In the genomic region with DNA sequence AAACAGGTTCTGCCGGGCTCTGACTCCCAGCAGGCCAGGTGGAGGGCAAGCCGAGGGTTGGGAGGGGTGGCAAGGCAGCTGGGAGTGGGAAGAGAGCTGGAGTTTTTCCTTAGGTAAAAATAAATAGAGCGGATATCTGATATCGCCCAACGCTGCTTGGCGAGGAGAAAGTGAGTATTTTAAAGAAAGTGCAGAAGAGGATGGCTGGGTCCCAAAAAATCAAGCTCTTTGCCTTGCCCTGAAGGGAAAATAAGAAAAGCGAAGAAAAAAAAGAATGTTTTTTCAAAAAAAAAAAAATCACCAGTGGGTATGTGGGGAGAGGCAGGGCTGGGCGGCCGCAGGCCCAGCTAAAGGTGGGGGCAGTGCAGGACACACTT, we compare ENCODE assay signal across 9 mouse cellular contexts. TPM values are rescaled to one million over a fixed set of nuclear protein-coding genes. Genes with fewer than 3 reads are reported as not detected.
DNase-seq lines count a peak whose midpoint lies in the region; ATAC-seq and TF ChIP-seq lines count a peak whose summit lies in the region.
"Had no signal": no experiment of that assay in that cellular context is flagged by ENCODE, and none has a peak within 500 bp of the region (broad histone marks: within the 10 kb centered on the region; RNA-seq: fewer than 3 reads in every experiment).

No protein-coding gene starts in this region.

- H3K4me1 ChIP-seq in embryonic facial prominence, embryonic 14.5 days (ENCODE audit: control insufficient read depth, insufficient read depth, low read length) = peaks cover 12% of the 10 kb centered on the region
- peaks cover 14% of the 10 kb centered on the region for H3K4me1 ChIP-seq in intestine, embryonic 14.5 days (replicated peaks; ENCODE audit: control insufficient read depth, insufficient read depth, low read length)
- peaks cover 34% of the 10 kb centered on the region for H3K4me1 ChIP-seq in neural tube, embryonic 12.5 days

- DNase-seq in layer of hippocampus, adult 2 months (ENCODE audit: low spot score in 2 of 2) = no peak
- no peak for DNase-seq in layer of hippocampus, postnatal 25 days (ENCODE audit: extremely low spot score in 1 of 2, low spot score in 1 of 2)
- peak; percentile 46 for DNase-seq in embryonic facial prominence, embryonic 14.5 days (ENCODE audit: low spot score)
- DNase-seq in intestine, embryonic 14.5 days (ENCODE audit: low spot score) = peak; percentile 71
- DNase-seq in adrenal gland, adult 2 months = no peak
- DNase-seq in right cerebral cortex, postnatal 14 days = no peak
- no peak for DNase-seq in right cerebral cortex, adult 18-20 months

- 6% methylated on average over 9 of the region's 9 CpGs for WGBS in embryonic facial prominence, embryonic 14.5 days
- WGBS in intestine, embryonic 14.5 days = 10% methylated on average over 9 of the region's 9 CpGs
- 20% methylated on average over 9 of the region's 9 CpGs for WGBS in neural tube, embryonic 12.5 days

- H3K4me2 ChIP-seq in embryonic facial prominence, embryonic 14.5 days (ENCODE audit: low read depth, low read length) = peak overlapping the region; percentile 72
- H3K4me2 ChIP-seq in intestine, embryonic 14.5 days (ENCODE audit: low read length) = peak overlapping the region; percentile 78
- H3K4me2 ChIP-seq in neural tube, embryonic 12.5 days (replicated peaks) = peak overlapping the region; percentile 76

- 0 out of 2 replicates have a peak, but pooled peaks cover 4% of the 10 kb centered on the region for H3K36me3 ChIP-seq in embryonic facial prominence, embryonic 14.5 days (ENCODE audit: control insufficient read depth, insufficient read depth, low read length)
- no peaks in the 10 kb centered on the region for H3K36me3 ChIP-seq in intestine, embryonic 14.5 days (ENCODE audit: control insufficient read depth, insufficient read depth, low read length)
- H3K36me3 ChIP-seq in neural tube, embryonic 12.5 days = no peaks in the 10 kb centered on the region

- no peaks in the 10 kb centered on the region for H3K9me3 ChIP-seq in embryonic facial prominence, embryonic 14.5 days (ENCODE audit: control insufficient read depth, low read length)
- no peaks in the 10 kb centered on the region for H3K9me3 ChIP-seq in intestine, embryonic 14.5 days (ENCODE audit: control insufficient read depth, low read length)
- H3K9me3 ChIP-seq in neural tube, embryonic 12.5 days = no peaks in the 10 kb centered on the region

- TF ChIP-seq CTCF in layer of hippocampus, adult 2 months (conservative IDR thresholded peaks at IDR 0.05) = no peak

- no peaks in the 10 kb centered on the region for H3K27me3 ChIP-seq in embryonic facial prominence, embryonic 14.5 days (replicated peaks; ENCODE audit: control insufficient read depth, insufficient read depth, low read length)
- no peaks in the 10 kb centered on the region for H3K27me3 ChIP-seq in intestine, embryonic 14.5 days (replicated peaks; ENCODE audit: control insufficient read depth, insufficient read depth, low read length)
- no peaks in the 10 kb centered on the region for H3K27me3 ChIP-seq in neural tube, embryonic 12.5 days (replicated peaks)

- peak overlapping the region; percentile 70 for H3K4me3 ChIP-seq in layer of hippocampus, adult 2 months
- H3K4me3 ChIP-seq in embryonic facial prominence, embryonic 14.5 days (ENCODE audit: low read depth, low read length) = peak overlapping the region; percentile 52
- peak overlapping the region; percentile 54 for H3K4me3 ChIP-seq in intestine, embryonic 14.5 days (ENCODE audit: low read depth, low read length)
- H3K4me3 ChIP-seq in neural tube, embryonic 12.5 days = peak overlapping the region; percentile 52

- peak overlapping the region; percentile 92 for H3K27ac ChIP-seq in layer of hippocampus, adult 2 months
- H3K27ac ChIP-seq in embryonic facial prominence, embryonic 14.5 days (replicated peaks; ENCODE audit: low read depth, low read length) = peak overlapping the region; percentile 98
- H3K27ac ChIP-seq in intestine, embryonic 14.5 days (ENCODE audit: low read depth) = peak overlapping the region; percentile 96
- no peak overlapping the region for H3K27ac ChIP-seq in neural tube, embryonic 12.5 days

- no peak for ATAC-seq in embryonic facial prominence, embryonic 14.5 days (ENCODE audit: low read depth)
- ATAC-seq in intestine, embryonic 14.5 days (replicated peaks; ENCODE audit: low FRiP score, low TSS enrichment, low read depth) = no peak
- ATAC-seq in neural tube, embryonic 12.5 days (ENCODE audit: low FRiP score, low read depth) = no peak

- H3K9ac ChIP-seq in embryonic facial prominence, embryonic 14.5 days (ENCODE audit: low read depth, low read length) = peak overlapping the region; percentile 81
- H3K9ac ChIP-seq in intestine, embryonic 14.5 days (ENCODE audit: low read length) = peak overlapping the region; percentile 73
- H3K9ac ChIP-seq in neural tube, embryonic 12.5 days = peak overlapping the region; percentile 67

RNA-seq across cellular contexts. Expression of gene Tgfb3, which starts 0.7 kb away (rescaled TPM):
- 10 to 100 TPM; 15.8 to 16.5 TPM for total RNA-seq in layer of hippocampus, adult 2 months (2021)
- total RNA-seq in layer of hippocampus, postnatal 25 days (2021) = 10 to 100 TPM; 13.5 to 14.8 TPM
- 59.4 and 61.8 TPM in 2 replicates for polyA plus RNA-seq in embryonic facial prominence, embryonic 14.5 days (2014; fragmentation: Nextera tagmentation; extraction: Ambion mirVana)
- 22.0 and 22.1 TPM in 2 replicates for polyA plus RNA-seq in intestine, embryonic 14.5 days (2014; fragmentation: Nextera tagmentation; extraction: Ambion mirVana)
- 12.1 and 13.3 TPM in 2 replicates for polyA plus RNA-seq in neural tube, embryonic 12.5 days (2016; fragmentation: Nextera tagmentation; extraction: Ambion mirVana)
- 10 to 100 TPM in 1 of 2 experiments, 1 to 10 TPM in 1; 9.7 to 16.3 TPM for total RNA-seq in adrenal gland, adult 2 months (2021)
- 8.7 TPM in 2 replicates for polyA plus RNA-seq in adrenal gland, adult 2 months (2012; rRNA removed)

RNA-seq across cellular contexts. Expression of gene Ift43, which starts 4.2 kb away (rescaled TPM):
- total RNA-seq in layer of hippocampus, adult 2 months (2021) = 10 to 100 TPM; 14.5 to 14.8 TPM
- total RNA-seq in layer of hippocampus, postnatal 25 days (2021) = 10 to 100 TPM; 12.5 to 14.4 TPM
- 79.2 and 80.3 TPM in 2 replicates for polyA plus RNA-seq in embryonic facial prominence, embryonic 14.5 days (2014; fragmentation: Nextera tagmentation; extraction: Ambion mirVana)
- polyA plus RNA-seq in intestine, embryonic 14.5 days (2014; fragmentation: Nextera tagmentation; extraction: Ambion mirVana) = 81.5 and 88.7 TPM in 2 replicates
- polyA plus RNA-seq in neural tube, embryonic 12.5 days (2016; fragmentation: Nextera tagmentation; extraction: Ambion mirVana) = 81.3 and 84.2 TPM in 2 replicates
- total RNA-seq in adrenal gland, adult 2 months (2021) = 10 to 100 TPM; 18.3 to 30.3 TPM
- 10.6 and 10.9 TPM in 2 replicates for polyA plus RNA-seq in adrenal gland, adult 2 months (2012; rRNA removed)
- total RNA-seq: hematopoietic stem cell, adult 5-6 weeks had no signal

Comparison
In these comparisons a context has a peak if more than half of its experiments do, and no peak if none do; other contexts are left out.
1. DNase-seq: peak in embryonic facial prominence, embryonic 14.5 days (single experiment) and intestine, embryonic 14.5 days (single experiment); none in layer of hippocampus, adult 2 months (0 of 2), layer of hippocampus, postnatal 25 days (0 of 2), adrenal gland, adult 2 months (single experiment), right cerebral cortex, postnatal 14 days (single experiment) and right cerebral cortex, adult 18-20 months (single experiment).
2. Peak in every context shown above with its lines, with median percentiles within 50 percentile points of each other: H3K4me3 ChIP-seq, H3K4me2 ChIP-seq and H3K9ac ChIP-seq.